Mouse (Mus musculus) left cerebral cortex, adult 9 months (tissue): ENCODE results near the gene Ckmt2.

Experiments used
- DNase-seq, 2 experiments: peaks; one replicate each; pipeline ENCODE4 v3.0.0; 2022; ENCODE audit warnings: low spot score in 2 of 2

Gene Ckmt2

GRCm38 (mm10) chr13:91876741-91877349, at the start of gene Ckmt2:
TSS of gene Ckmt2 (minus strand) at chr13:91876885.
- DNase-seq, result no peak

GRCm38 (mm10) chr13:91921010-91921409, 44.3 kb upstream of the Ckmt2 start:
- DNase-seq, result no peak

GRCm38 (mm10) chr13:91918764-91919163, 42.1 kb upstream of the Ckmt2 start:
- no peak for DNase-seq

- no peak for DNase-seq
Observed at GRCm38 (mm10) chr13:91917835-91918234, 41.1 kb upstream of the Ckmt2 start.

GRCm38 (mm10) chr13:91916308-91916707, 39.6 kb upstream of the Ckmt2 start:
- no peak for DNase-seq

GRCm38 (mm10) chr13:91915582-91916239, 39.0 kb upstream of the Ckmt2 start:
- peak; percentile 38 to 60 for DNase-seq

GRCm38 (mm10) chr13:91915192-91915581, 38.5 kb upstream of the Ckmt2 start:
- no peak for DNase-seq

- DNase-seq, result no peak
Observed at GRCm38 (mm10) chr13:91911652-91912051, 35.0 kb upstream of the Ckmt2 start.

GRCm38 (mm10) chr13:91911211-91911610, 34.5 kb upstream of the Ckmt2 start:
- DNase-seq, result no peak

- peak; percentile 31 to 87 for DNase-seq
Observed at GRCm38 (mm10) chr13:91908202-91908980, 31.7 kb upstream of the Ckmt2 start.

- DNase-seq, result no peak
Observed at GRCm38 (mm10) chr13:91906338-91906737, 29.7 kb upstream of the Ckmt2 start.

- DNase-seq, result no peak
Observed at GRCm38 (mm10) chr13:91896476-91896875, 19.8 kb upstream of the Ckmt2 start.

- DNase-seq, result no peak
Observed at GRCm38 (mm10) chr13:91893132-91893531, 16.4 kb upstream of the Ckmt2 start.

- no peak for DNase-seq
Observed at GRCm38 (mm10) chr13:91890031-91890619, 13.4 kb upstream of the Ckmt2 start.

GRCm38 (mm10) chr13:91884714-91885386, 8.2 kb upstream of the Ckmt2 start:
- no peak for DNase-seq

GRCm38 (mm10) chr13:91881837-91882480, 5.3 kb upstream of the Ckmt2 start:
- DNase-seq, result peak in 1 of 2 experiments; percentile 75

GRCm38 (mm10) chr13:91880256-91880655, 3.6 kb upstream of the Ckmt2 start:
- no peak for DNase-seq

- DNase-seq, result no peak
Observed at GRCm38 (mm10) chr13:91877996-91878395, 1.3 kb upstream of the Ckmt2 start.

GRCm38 (mm10) chr13:91877350-91877749, 665 bp upstream of the Ckmt2 start:
- no peak for DNase-seq

- no peak for DNase-seq
Observed at GRCm38 (mm10) chr13:91875581-91875980, 1.1 kb downstream of the Ckmt2 start.

- DNase-seq, result peak; percentile 35 to 42
Observed at GRCm38 (mm10) chr13:91874565-91874964, 2.1 kb downstream of the Ckmt2 start.
